Mouse (Mus musculus) CH12.LX (cell line): ENCODE measurements around the gene Pttg1ip.

ENCODE experiments used
- CHD1 ChIP-seq: IDR thresholded peaks from 2 replicates; pipeline ENCODE4 v1.6.1; 2012; ENCODE audit warnings: low read depth, low read length, improper control_type of control experiment, inconsistent platforms
- CHD2 ChIP-seq: IDR thresholded peaks from 2 replicates; pipeline ENCODE4 v1.6.1; 2011; ENCODE audit warnings: low read length, improper control_type of control experiment
- CTCF ChIP-seq, 2 experiments: IDR thresholded peaks in 1 of 2; conservative IDR thresholded peaks in 1 of 2; 2 replicates each; pipeline ENCODE4 v1.5.1; 2011 to 2012; ENCODE audit warnings: low read depth in 2 of 2, low read length in 2 of 2, improper control_type of control experiment in 1 of 2, inconsistent platforms in 1 of 2, mild to moderate bottlenecking in 1 of 2, moderate library complexity in 1 of 2
- JUND ChIP-seq: conservative IDR thresholded peaks from 2 replicates; pipeline ENCODE4 v1.6.1; 2011; ENCODE audit warnings: low read depth, low read length, improper control_type of control experiment
- KAT2A ChIP-seq: IDR thresholded peaks from 2 replicates; pipeline ENCODE4 v1.6.1; 2012; ENCODE audit warnings: low read length, improper control_type of control experiment, inconsistent platforms; ENCODE audit not compliant: insufficient replicate concordance
- MAFK ChIP-seq: IDR thresholded peaks from 2 replicates; pipeline ENCODE4 v1.6.1; 2011; ENCODE audit warnings: low read length, improper control_type of control experiment; ENCODE audit not compliant: insufficient replicate concordance
- MAX ChIP-seq: IDR thresholded peaks from 2 replicates; pipeline ENCODE4 v1.6.1; 2011; ENCODE audit warnings: low read length, improper control_type of control experiment
- POLR2A ChIP-seq: IDR thresholded peaks from 2 replicates; pipeline ENCODE4 v1.6.1; 2011; ENCODE audit warnings: low read depth, mild to moderate bottlenecking, improper control_type of control experiment, low read length
- SIN3A ChIP-seq: IDR thresholded peaks from 2 replicates; pipeline ENCODE4 v1.6.1; 2012; ENCODE audit warnings: low read length, improper control_type of control experiment, inconsistent platforms
- TBP ChIP-seq: conservative IDR thresholded peaks from 2 replicates; pipeline ENCODE4 v1.6.1; 2011; ENCODE audit warnings: low read depth, low read length, improper control_type of control experiment
- USF1 ChIP-seq: IDR thresholded peaks from 2 replicates; pipeline ENCODE4 v1.6.1; 2014; ENCODE audit warnings: low read depth, mild to moderate bottlenecking, inconsistent platforms, low read length, improper control_type of control experiment
- ZC3H11A ChIP-seq: IDR thresholded peaks from 2 replicates; pipeline ENCODE4 v1.6.1; 2012; ENCODE audit warnings: low read depth, mild to moderate bottlenecking, inconsistent platforms, low read length, improper control_type of control experiment
- ZNF384 ChIP-seq: IDR thresholded peaks from 2 replicates; pipeline ENCODE4 v1.6.1; 2012; ENCODE audit warnings: low read depth, low read length, improper control_type of control experiment, inconsistent platforms

GRCm38 (mm10) chr10:77566651-77567050, 14.9 kb upstream of the Pttg1ip start:
- TF ChIP-seq POLR2A (no peak), CTCF (conservative IDR thresholded peaks at IDR 0.05 in 1 of 2, IDR thresholded peaks at IDR 0.05 in 1 of 2; ENCODE audit: low read depth in 2 of 2, low read length in 2 of 2) (peak; percentile 89 to 91), USF1 (no peak), CHD1 (no peak), MAX (no peak), CHD2 (no peak), JUND (no peak), TBP (no peak), ZC3H11A (no peak), MAFK (no peak), KAT2A (no peak), SIN3A (no peak), ZNF384 (no peak)
